Mouse (Mus musculus): Measurements from ENCODE around the gene Abcc5.

GRCm38 (mm10) chr16:20325286-20325685 lies 100.9 kb downstream of the Abcc5 start, which contains the start of gene Cyp2ab1:
- TF ChIP-seq CTCF (IDR thresholded peaks at IDR 0.05; ENCODE audit: insufficient read depth, low read length) (no peak), POLR2A (IDR thresholded peaks at IDR 0.05; ENCODE audit: borderline replicate concordance, extremely low read depth, low read depth, low read length) (no peak)

All from lung, adult 2 months (tissue).